Mouse (Mus musculus): ENCODE measurements around the gene Olfr155. TPM values are rescaled to one million over a fixed set of nuclear protein-coding genes. Genes with fewer than 3 reads are reported as not detected.

The Olfr155 gene
- polyA plus RNA-seq, 1 experiment = not detected

DNA sequence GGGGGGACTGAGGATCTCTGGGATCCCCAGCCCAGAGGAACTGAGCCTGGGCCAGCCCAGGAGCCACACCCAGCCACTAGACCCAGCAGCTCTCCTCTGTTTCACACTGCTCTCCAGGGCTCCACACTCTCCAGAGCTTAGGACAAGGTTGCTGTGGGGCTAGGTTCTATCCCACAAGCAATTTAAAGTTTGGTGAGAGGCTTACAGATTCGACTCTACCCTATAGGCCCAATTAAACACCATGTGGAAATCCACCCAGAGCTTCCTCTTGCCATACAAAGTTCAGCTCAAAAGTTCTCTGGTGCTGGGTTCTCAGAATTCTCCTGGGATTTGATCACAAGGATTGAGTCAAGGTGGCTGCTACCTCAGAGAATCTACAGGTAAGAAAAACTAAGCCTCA, 11.3 kb upstream of the Olfr155 start, which contains the start of gene Olfr157:
TSS of gene Olfr157 (minus strand) at position 101 of the 400 bp plus-strand sequence.
- H3K27me3 ChIP-seq (ENCODE audit: control insufficient read depth, insufficient read depth, low read length) = no peaks in the 10 kb centered on the region
- TF ChIP-seq POLR2A (IDR thresholded peaks at IDR 0.05; ENCODE audit: borderline replicate concordance, insufficient read depth, low read length) = no peak
- no peak for TF ChIP-seq CTCF (IDR thresholded peaks at IDR 0.05; ENCODE audit: borderline replicate concordance, insufficient read depth, low read depth, low read length)
- H3K27ac ChIP-seq (ENCODE audit: insufficient read depth, low read length) = no peak within 1 kb of the TSS
- 57% methylated on average over 1 of the region's 1 CpGs for WGBS
- no peak within 1 kb of the TSS for H3K4me3 ChIP-seq (replicated peaks; ENCODE audit: insufficient read depth, low read depth, low read length)
- DNase-seq = no peak
- H3K4me1 ChIP-seq (ENCODE audit: control insufficient read depth, insufficient read depth, low read length) = no peaks in the 10 kb centered on the region

DNA sequence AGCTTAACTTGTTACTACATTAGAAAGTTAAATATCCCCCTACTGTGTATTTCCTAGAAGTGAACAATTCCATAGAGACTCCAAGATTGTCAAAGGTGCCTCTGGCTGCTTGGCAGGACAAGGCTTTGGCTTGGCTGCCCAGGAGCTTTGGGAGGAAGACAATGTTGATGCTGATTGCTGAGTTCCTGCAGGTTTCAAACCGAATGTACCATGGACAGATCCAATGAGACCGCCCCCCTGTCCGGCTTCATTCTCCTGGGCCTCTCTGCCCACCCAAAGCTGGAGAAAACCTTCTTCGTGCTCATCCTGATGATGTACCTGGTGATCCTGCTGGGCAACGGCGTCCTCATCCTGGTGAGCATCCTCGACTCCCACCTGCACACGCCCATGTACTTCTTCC, 2.7 kb downstream of the Olfr155 start:
- no peak overlapping the region for H3K27ac ChIP-seq (ENCODE audit: insufficient read depth, low read length)
- no peak overlapping the region for H3K4me3 ChIP-seq (replicated peaks; ENCODE audit: insufficient read depth, low read depth, low read length)
- DNase-seq = no peak
- WGBS = 78% methylated on average over 8 of the region's 8 CpGs
- H3K27me3 ChIP-seq (ENCODE audit: control insufficient read depth, insufficient read depth, low read length) = no peaks in the 10 kb centered on the region
- H3K4me1 ChIP-seq (ENCODE audit: control insufficient read depth, insufficient read depth, low read length) = no peaks in the 10 kb centered on the region
- TF ChIP-seq CTCF (IDR thresholded peaks at IDR 0.05; ENCODE audit: borderline replicate concordance, insufficient read depth, low read depth, low read length) (no peak), POLR2A (IDR thresholded peaks at IDR 0.05; ENCODE audit: borderline replicate concordance, insufficient read depth, low read length) (no peak)

GRCm38 (mm10) chr4:43859886-43860285, 8.5 kb downstream of the Olfr155 start:
- Histone ChIP-seq H3K4me3 (replicated peaks; ENCODE audit: insufficient read depth, low read depth, low read length) (no peak overlapping the region), H3K4me1 (ENCODE audit: control insufficient read depth, insufficient read depth, low read length) (no peaks in the 10 kb centered on the region), H3K27ac (ENCODE audit: insufficient read depth, low read length) (no peak overlapping the region), H3K27me3 (ENCODE audit: control insufficient read depth, insufficient read depth, low read length) (no peaks in the 10 kb centered on the region)
- TF ChIP-seq POLR2A (IDR thresholded peaks at IDR 0.05; ENCODE audit: borderline replicate concordance, insufficient read depth, low read length) (no peak), CTCF (IDR thresholded peaks at IDR 0.05; ENCODE audit: borderline replicate concordance, insufficient read depth, low read depth, low read length) (no peak)
- DNase-seq = no peak
- 74% methylated on average over 10 of the region's 10 CpGs for WGBS

DNA sequence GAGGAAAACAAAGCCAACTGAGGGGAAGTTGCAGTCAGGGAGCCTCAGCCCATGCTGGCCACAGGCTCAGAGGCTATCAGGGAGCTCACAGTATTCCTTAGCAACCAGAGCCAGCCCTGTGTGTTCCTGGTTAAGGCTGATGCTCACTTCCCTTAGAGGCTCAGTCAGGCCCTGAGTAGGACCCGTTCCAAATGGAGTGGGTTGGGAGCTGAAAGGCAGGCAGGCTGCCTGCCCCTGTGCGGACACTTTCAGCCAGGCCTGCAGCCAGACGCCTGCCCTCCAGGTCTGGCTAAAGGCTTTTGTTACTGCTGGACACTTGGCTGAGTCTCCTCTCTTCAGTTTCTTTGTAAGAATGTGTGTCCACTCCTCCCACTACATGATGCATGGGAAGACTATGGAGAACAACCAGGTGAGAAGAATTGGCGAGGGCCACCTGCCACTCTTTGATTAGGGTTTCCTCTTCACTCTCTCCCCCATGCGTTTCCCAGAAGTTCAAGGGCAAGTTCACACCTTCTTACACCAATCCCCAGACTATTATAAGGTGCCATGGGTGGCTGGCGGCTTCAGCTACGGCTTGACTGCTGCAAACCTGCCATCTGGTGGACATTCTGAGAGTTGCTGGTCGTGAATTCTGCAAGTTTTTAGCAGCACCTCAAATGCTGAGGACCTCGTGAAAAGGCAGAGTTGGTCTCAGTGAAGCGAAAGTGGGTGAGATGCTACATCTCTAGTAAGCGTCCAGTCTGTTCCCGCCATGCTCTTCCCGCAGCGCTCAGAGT, 9.6 kb downstream of the Olfr155 start:
- no peak overlapping the region for H3K27ac ChIP-seq (ENCODE audit: insufficient read depth, low read length)
- no peak overlapping the region for H3K4me3 ChIP-seq (replicated peaks; ENCODE audit: insufficient read depth, low read depth, low read length)
- TF ChIP-seq POLR2A (IDR thresholded peaks at IDR 0.05; ENCODE audit: borderline replicate concordance, insufficient read depth, low read length) = no peak
- TF ChIP-seq CTCF (IDR thresholded peaks at IDR 0.05; ENCODE audit: borderline replicate concordance, insufficient read depth, low read depth, low read length) = peak; percentile 88
- DNase-seq = peak; percentile 56 to 68
- H3K27me3 ChIP-seq (ENCODE audit: control insufficient read depth, insufficient read depth, low read length) = no peaks in the 10 kb centered on the region
- WGBS = 7% methylated on average over 14 of the region's 14 CpGs
- H3K4me1 ChIP-seq (ENCODE audit: control insufficient read depth, insufficient read depth, low read length) = no peaks in the 10 kb centered on the region

DNA sequence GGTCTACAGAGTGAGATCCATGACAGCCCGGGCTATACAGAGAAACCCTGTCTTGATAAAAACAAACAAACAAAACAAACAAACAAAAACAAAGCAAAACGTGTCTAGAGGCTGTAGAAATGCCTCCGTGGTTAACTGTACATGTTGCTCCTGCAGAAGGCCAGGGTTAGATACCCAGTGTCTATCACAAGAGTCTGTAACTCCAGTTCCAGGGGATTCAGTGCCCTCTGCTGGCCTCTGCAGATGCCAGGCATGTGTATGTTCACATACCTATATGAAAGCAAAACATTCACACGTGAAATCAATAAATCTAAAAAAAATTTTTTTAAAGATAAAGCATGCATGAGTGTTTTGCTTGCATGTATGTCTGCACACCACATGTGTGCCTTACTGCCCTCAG, 11.9 kb downstream of the Olfr155 start:
- TF ChIP-seq POLR2A (IDR thresholded peaks at IDR 0.05; ENCODE audit: borderline replicate concordance, insufficient read depth, low read length) (no peak), CTCF (IDR thresholded peaks at IDR 0.05; ENCODE audit: borderline replicate concordance, insufficient read depth, low read depth, low read length) (no peak)
- Histone ChIP-seq H3K4me1 (ENCODE audit: control insufficient read depth, insufficient read depth, low read length) (no peaks in the 10 kb centered on the region), H3K27ac (ENCODE audit: insufficient read depth, low read length) (no peak overlapping the region), H3K4me3 (replicated peaks; ENCODE audit: insufficient read depth, low read depth, low read length) (no peak overlapping the region), H3K27me3 (ENCODE audit: control insufficient read depth, insufficient read depth, low read length) (no peaks in the 10 kb centered on the region)
- 61% methylated on average over 4 of the region's 4 CpGs for WGBS
- no peak for DNase-seq

GRCm38 (mm10) chr4:43869821-43870220, 18.5 kb downstream of the Olfr155 start:
- no peak for DNase-seq
- H3K4me1 ChIP-seq (ENCODE audit: control insufficient read depth, insufficient read depth, low read length) = no peaks in the 10 kb centered on the region
- no peaks in the 10 kb centered on the region for H3K27me3 ChIP-seq (ENCODE audit: control insufficient read depth, insufficient read depth, low read length)
- TF ChIP-seq POLR2A (IDR thresholded peaks at IDR 0.05; ENCODE audit: borderline replicate concordance, insufficient read depth, low read length) (no peak), CTCF (IDR thresholded peaks at IDR 0.05; ENCODE audit: borderline replicate concordance, insufficient read depth, low read depth, low read length) (no peak)
- no peak overlapping the region for H3K27ac ChIP-seq (ENCODE audit: insufficient read depth, low read length)
- 88% methylated on average over 10 of the region's 10 CpGs for WGBS
- no peak overlapping the region for H3K4me3 ChIP-seq (replicated peaks; ENCODE audit: insufficient read depth, low read depth, low read length)

DNA sequence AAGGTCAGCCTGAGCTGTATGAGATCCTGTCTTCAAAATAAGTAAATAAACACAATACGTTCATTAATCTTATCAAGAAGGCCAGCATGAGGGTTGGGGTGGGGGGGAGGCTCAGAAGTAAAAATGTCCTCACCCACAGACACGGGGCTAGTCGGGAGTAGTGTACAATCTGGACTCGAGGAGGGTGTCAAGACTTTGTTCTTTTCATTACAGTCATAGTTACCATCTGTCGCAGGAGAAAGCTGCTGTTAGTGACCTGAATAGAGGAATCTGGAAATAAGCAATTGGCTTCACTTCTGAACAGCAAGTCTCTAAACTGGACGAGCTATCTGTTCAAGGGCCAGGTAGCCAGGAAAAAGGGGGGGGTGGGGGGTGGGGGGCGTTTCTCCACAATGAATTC, 23.1 kb downstream of the Olfr155 start:
- 26% methylated on average over 7 of the region's 7 CpGs for WGBS
- Histone ChIP-seq H3K4me1 (ENCODE audit: control insufficient read depth, insufficient read depth, low read length) (no peaks in the 10 kb centered on the region), H3K27ac (ENCODE audit: insufficient read depth, low read length) (no peak overlapping the region), H3K4me3 (replicated peaks; ENCODE audit: insufficient read depth, low read depth, low read length) (no peak overlapping the region), H3K27me3 (ENCODE audit: control insufficient read depth, insufficient read depth, low read length) (no peaks in the 10 kb centered on the region)
- DNase-seq = no peak
- TF ChIP-seq CTCF (IDR thresholded peaks at IDR 0.05; ENCODE audit: borderline replicate concordance, insufficient read depth, low read depth, low read length) (no peak), POLR2A (IDR thresholded peaks at IDR 0.05; ENCODE audit: borderline replicate concordance, insufficient read depth, low read length) (no peak)
